Mouse (Mus musculus): Measurements from ENCODE around the gene Duox1. TPM values are rescaled to one million over a fixed set of nuclear protein-coding genes. Genes with fewer than 3 reads are reported as not detected.

The Duox1 gene
- polyA plus RNA-seq, 1 experiment from 2014 or later: 0.10 TPM

GRCm38 (mm10) chr2:122348531-122349131 is 33.2 kb downstream of the Duox1 start:
- Histone ChIP-seq H3K9ac (replicated peaks) (peak overlapping the region; percentile 85), H3K4me3 (replicated peaks) (peak overlapping the region; percentile 56), H3K4me1 (peaks cover 51% of the 10 kb centered on the region), H3K9me3 (replicated peaks) (no peaks in the 10 kb centered on the region), H3K4me2 (peak overlapping the region; percentile 70), H3K27ac (replicated peaks) (peak overlapping the region; percentile 99), H3K27me3 (replicated peaks) (no peaks in the 10 kb centered on the region), H3K36me3 (no peaks in the 10 kb centered on the region)
- peak; percentile 82 for ATAC-seq (ENCODE audit: low FRiP score)
- WGBS: 0% methylated on average over 50 of the region's 63 CpGs

- peak; percentile 51 for ATAC-seq (ENCODE audit: low FRiP score)
- peak overlapping the region; percentile 85 for H3K9ac ChIP-seq (replicated peaks)
- H3K27ac ChIP-seq (replicated peaks): peak overlapping the region; percentile 99
- H3K36me3 ChIP-seq: 0 out of 2 replicates have a peak, but pooled peaks cover 6% of the 10 kb centered on the region
- H3K27me3 ChIP-seq (replicated peaks): no peaks in the 10 kb centered on the region
- no peaks in the 10 kb centered on the region for H3K9me3 ChIP-seq (replicated peaks)
- H3K4me1 ChIP-seq: peaks cover 57% of the 10 kb centered on the region
- peak overlapping the region; percentile 56 for H3K4me3 ChIP-seq (replicated peaks)
- WGBS: 8% methylated on average over 14 of the region's 14 CpGs
- H3K4me2 ChIP-seq: peak overlapping the region; percentile 70
Observed at GRCm38 (mm10) chr2:122349136-122349785, 33.8 kb downstream of the Duox1 start.

- H3K4me1 ChIP-seq: peaks cover 60% of the 10 kb centered on the region
- no peak overlapping the region for H3K4me3 ChIP-seq (replicated peaks)
- H3K9ac ChIP-seq (replicated peaks): 0 out of 2 replicates have a peak overlapping the region, but pooled peaks have one; percentile 10
- 57% methylated on average over 5 of the region's 5 CpGs for WGBS
- H3K27ac ChIP-seq (replicated peaks): peak overlapping the region; percentile 87
- no peaks in the 10 kb centered on the region for H3K9me3 ChIP-seq (replicated peaks)
- no peaks in the 10 kb centered on the region for H3K27me3 ChIP-seq (replicated peaks)
- peaks cover 18% of the 10 kb centered on the region for H3K36me3 ChIP-seq
- ATAC-seq (ENCODE audit: low FRiP score): no peak
- 0 out of 2 replicates have a peak overlapping the region, but pooled peaks have one; percentile 2 for H3K4me2 ChIP-seq
Observed at GRCm38 (mm10) chr2:122351156-122351930, 35.9 kb downstream of the Duox1 start.

GRCm38 (mm10) chr2:122351931-122352329 is 36.5 kb downstream of the Duox1 start:
- Histone ChIP-seq H3K4me3 (replicated peaks) (no peak overlapping the region), H3K4me2 (0 out of 2 replicates have a peak overlapping the region, but pooled peaks have one; percentile 2), H3K27ac (replicated peaks) (peak overlapping the region; percentile 87), H3K36me3 (peaks cover 22% of the 10 kb centered on the region), H3K9ac (replicated peaks) (0 out of 2 replicates have a peak overlapping the region, but pooled peaks have one; percentile 10), H3K4me1 (peaks cover 60% of the 10 kb centered on the region), H3K9me3 (replicated peaks) (no peaks in the 10 kb centered on the region), H3K27me3 (replicated peaks) (no peaks in the 10 kb centered on the region)
- ATAC-seq (ENCODE audit: low FRiP score): 0 out of 2 replicates have a peak, but pooled peaks have one; percentile 9
- WGBS: 15% methylated on average over 4 of the region's 4 CpGs

- Histone ChIP-seq H3K9ac (replicated peaks) (no peak overlapping the region), H3K27ac (replicated peaks) (peak overlapping the region; percentile 34), H3K4me1 (peaks cover 56% of the 10 kb centered on the region), H3K4me3 (replicated peaks) (no peak overlapping the region), H3K9me3 (replicated peaks) (no peaks in the 10 kb centered on the region), H3K27me3 (replicated peaks) (no peaks in the 10 kb centered on the region), H3K36me3 (peaks cover 33% of the 10 kb centered on the region), H3K4me2 (no peak overlapping the region)
- ATAC-seq (ENCODE audit: low FRiP score): no peak
- WGBS: 64% methylated on average over 6 of the region's 6 CpGs
Observed at GRCm38 (mm10) chr2:122352992-122353391, 37.5 kb downstream of the Duox1 start.

GRCm38 (mm10) chr2:122353765-122354164 is 38.3 kb downstream of the Duox1 start:
- Histone ChIP-seq H3K9ac (replicated peaks) (no peak overlapping the region), H3K4me3 (replicated peaks) (no peak overlapping the region), H3K4me1 (peaks cover 52% of the 10 kb centered on the region), H3K4me2 (no peak overlapping the region), H3K27ac (replicated peaks) (0 out of 2 replicates have a peak overlapping the region, but pooled peaks have one; percentile 28), H3K36me3 (peaks cover 34% of the 10 kb centered on the region), H3K9me3 (replicated peaks) (no peaks in the 10 kb centered on the region), H3K27me3 (replicated peaks) (no peaks in the 10 kb centered on the region)
- WGBS: 66% methylated on average over 8 of the region's 8 CpGs
- no peak for ATAC-seq (ENCODE audit: low FRiP score)

- H3K9ac ChIP-seq (replicated peaks): no peak overlapping the region
- H3K27me3 ChIP-seq (replicated peaks): no peaks in the 10 kb centered on the region
- H3K4me3 ChIP-seq (replicated peaks): no peak overlapping the region
- 0 out of 2 replicates have a peak overlapping the region, but pooled peaks have one; percentile 28 for H3K27ac ChIP-seq (replicated peaks)
- 53% methylated on average over 12 of the region's 12 CpGs for WGBS
- no peak overlapping the region for H3K4me2 ChIP-seq
- no peak for ATAC-seq (ENCODE audit: low FRiP score)
- peaks cover 36% of the 10 kb centered on the region for H3K36me3 ChIP-seq
- no peaks in the 10 kb centered on the region for H3K9me3 ChIP-seq (replicated peaks)
- peaks cover 46% of the 10 kb centered on the region for H3K4me1 ChIP-seq
Observed at GRCm38 (mm10) chr2:122354191-122354929, 38.9 kb downstream of the Duox1 start.

- WGBS: 84% methylated on average over 5 of the region's 5 CpGs
- no peak for ATAC-seq (ENCODE audit: low FRiP score)
- Histone ChIP-seq H3K9me3 (replicated peaks) (no peaks in the 10 kb centered on the region), H3K4me1 (peaks cover 39% of the 10 kb centered on the region), H3K4me3 (replicated peaks) (no peak overlapping the region), H3K27me3 (replicated peaks) (no peaks in the 10 kb centered on the region), H3K36me3 (peaks cover 41% of the 10 kb centered on the region), H3K9ac (replicated peaks) (no peak overlapping the region), H3K4me2 (no peak overlapping the region), H3K27ac (replicated peaks) (no peak overlapping the region)
Observed at GRCm38 (mm10) chr2:122355389-122355788, 39.9 kb downstream of the Duox1 start.

- Histone ChIP-seq H3K4me1 (peaks cover 34% of the 10 kb centered on the region), H3K4me3 (replicated peaks) (no peak overlapping the region), H3K9ac (replicated peaks) (no peak overlapping the region), H3K9me3 (replicated peaks) (no peaks in the 10 kb centered on the region), H3K27me3 (replicated peaks) (no peaks in the 10 kb centered on the region), H3K36me3 (peaks cover 41% of the 10 kb centered on the region), H3K27ac (replicated peaks) (no peak overlapping the region), H3K4me2 (no peak overlapping the region)
- 66% methylated on average over 3 of the region's 3 CpGs for WGBS
- ATAC-seq (ENCODE audit: low FRiP score): no peak
Observed at GRCm38 (mm10) chr2:122356187-122356586, 40.7 kb downstream of the Duox1 start.

- H3K27me3 ChIP-seq (replicated peaks): no peaks in the 10 kb centered on the region
- no peak overlapping the region for H3K4me2 ChIP-seq
- no peaks in the 10 kb centered on the region for H3K9me3 ChIP-seq (replicated peaks)
- H3K4me3 ChIP-seq (replicated peaks): no peak overlapping the region
- H3K27ac ChIP-seq (replicated peaks): 0 out of 2 replicates have a peak overlapping the region, but pooled peaks have one; percentile 5
- WGBS: 77% methylated on average over 6 of the region's 6 CpGs
- H3K4me1 ChIP-seq: peaks cover 14% of the 10 kb centered on the region
- H3K36me3 ChIP-seq: peaks cover 29% of the 10 kb centered on the region
- no peak overlapping the region for H3K9ac ChIP-seq (replicated peaks)
- no peak for ATAC-seq (ENCODE audit: low FRiP score)
Observed at GRCm38 (mm10) chr2:122360310-122360709, 44.8 kb downstream of the Duox1 start.

GRCm38 (mm10) chr2:122361181-122361580 is 45.7 kb downstream of the Duox1 start:
- Histone ChIP-seq H3K9ac (replicated peaks) (no peak overlapping the region), H3K36me3 (peaks cover 24% of the 10 kb centered on the region), H3K27me3 (replicated peaks) (no peaks in the 10 kb centered on the region), H3K9me3 (replicated peaks) (no peaks in the 10 kb centered on the region), H3K4me1 (peaks cover 21% of the 10 kb centered on the region), H3K4me2 (no peak overlapping the region), H3K4me3 (replicated peaks) (no peak overlapping the region), H3K27ac (replicated peaks) (no peak overlapping the region)
- ATAC-seq (ENCODE audit: low FRiP score): no peak
- 90% methylated on average over 6 of the region's 6 CpGs for WGBS

Measured in neural tube, embryonic 15.5 days (tissue).